Mouse (Mus musculus) bone marrow macrophage, adult 2 months (primary cell): ENCODE measurements around the gene Abca1. TPM values are rescaled to one million over a fixed set of nuclear protein-coding genes. Genes with fewer than 3 reads are reported as not detected.
A peak's percentile ranks its signal among the peaks of the same experiment; 100 is the strongest.

Source experiments
- H3K27ac ChIP-seq: 2 replicates; pipeline ENCODE4 v1.5.1; 2012; ENCODE audit warnings: low read depth, low read length; ENCODE audit not compliant: insufficient read depth
- H3K4me1 ChIP-seq: 2 replicates; pipeline ENCODE4 v1.6.1; 2012; ENCODE audit warnings: low read length; ENCODE audit not compliant: control insufficient read depth, insufficient read depth
- H3K4me3 ChIP-seq: 2 replicates; pipeline ENCODE4 v1.5.1; 2012; ENCODE audit warnings: mild to moderate bottlenecking, low read length, moderate library complexity; ENCODE audit not compliant: insufficient read depth
- CTCF ChIP-seq: IDR thresholded peaks from 2 replicates; pipeline ENCODE4 v1.5.1; 2012; ENCODE audit warnings: low read depth, mild to moderate bottlenecking, low read length, moderate library complexity
- POLR2A ChIP-seq: IDR thresholded peaks from 2 replicates; pipeline ENCODE4 v1.6.1; 2012; ENCODE audit warnings: mild to moderate bottlenecking, low read depth, low read length, borderline replicate concordance
- polyA plus RNA-seq: library from polyadenylated mRNA; stranded (reverse); fragments of >200 nt; gene quantifications from 2 replicates; pipeline ENCODE4 v1.2.4, GENCODE M21; 2012; ENCODE audit not compliant: missing spikeins, insufficient read depth, insufficient read length

Abca1 gene
- polyA plus RNA-seq, 1 experiment: 64.3 TPM

DNA sequence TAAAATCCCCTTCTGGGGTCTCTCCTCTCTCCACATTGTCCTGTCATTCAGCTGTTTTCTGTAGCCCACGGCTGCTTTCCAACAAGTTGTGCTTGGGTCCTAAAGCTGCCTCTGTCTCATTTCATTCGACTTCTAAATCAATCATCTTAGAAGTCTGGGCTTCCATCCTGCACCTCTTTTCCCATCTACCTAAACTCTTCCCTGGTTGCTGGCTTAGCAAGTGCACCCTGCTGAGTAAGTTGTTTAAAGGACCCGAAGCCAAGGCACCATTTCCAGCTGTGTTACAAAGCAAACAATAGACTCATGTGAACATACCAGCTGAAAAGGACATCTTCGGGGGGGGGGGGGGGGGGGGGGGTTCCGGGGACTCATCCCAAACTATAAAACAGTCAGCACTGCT is 7.0 kb downstream of the Abca1 start:
- Histone ChIP-seq H3K4me3 (no peak overlapping the region), H3K4me1 (peaks cover 52% of the 10 kb centered on the region), H3K27ac (no peak overlapping the region)
- no peak for TF ChIP-seq POLR2A

DNA sequence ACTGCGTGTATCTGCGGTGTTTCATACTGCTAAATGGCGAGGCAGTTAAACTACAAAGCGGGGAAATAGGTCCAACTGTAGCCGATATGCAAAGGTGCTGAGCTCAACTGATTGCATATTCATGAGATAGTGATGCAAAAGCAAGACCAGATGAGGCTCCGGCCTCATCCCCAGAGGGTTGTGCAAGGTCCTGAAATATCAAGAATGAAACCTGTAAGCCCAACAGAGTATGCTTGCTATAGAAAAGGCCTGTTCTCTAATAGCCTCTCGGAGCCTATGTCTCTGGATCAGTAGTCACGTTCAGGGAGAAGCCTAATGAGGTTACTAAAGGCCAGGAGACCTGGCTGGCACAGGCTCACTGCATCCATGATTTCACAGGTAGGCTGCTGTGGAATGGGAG is 9.2 kb downstream of the Abca1 start:
- Histone ChIP-seq H3K4me3 (no peak overlapping the region), H3K27ac (no peak overlapping the region), H3K4me1 (peaks cover 63% of the 10 kb centered on the region)
- TF ChIP-seq POLR2A (no peak), CTCF (no peak)

DNA sequence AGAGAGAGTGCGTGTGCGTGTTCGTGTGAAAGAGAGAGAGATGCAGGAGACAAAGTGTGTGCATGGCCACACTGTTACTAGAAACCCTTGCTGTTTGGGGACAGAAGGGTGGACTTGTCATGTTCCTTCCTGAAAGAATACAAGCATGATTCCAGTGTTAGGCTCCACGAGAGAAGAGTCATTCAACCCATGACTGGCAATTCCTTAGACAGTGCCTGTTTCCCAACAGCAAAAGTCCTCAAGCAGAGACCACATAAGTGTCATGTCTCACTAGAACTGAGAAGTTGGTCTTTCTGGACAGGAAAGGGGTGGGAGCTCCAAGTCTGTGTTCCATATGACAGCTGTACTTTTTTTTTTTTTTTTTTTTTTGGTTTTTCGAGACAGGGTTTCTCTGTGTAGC is 10.1 kb downstream of the Abca1 start:
- peak overlapping the region; percentile 21 for H3K27ac ChIP-seq
- TF ChIP-seq CTCF: no peak
- no peak for TF ChIP-seq POLR2A
- no peak overlapping the region for H3K4me3 ChIP-seq
- peaks cover 57% of the 10 kb centered on the region for H3K4me1 ChIP-seq

DNA sequence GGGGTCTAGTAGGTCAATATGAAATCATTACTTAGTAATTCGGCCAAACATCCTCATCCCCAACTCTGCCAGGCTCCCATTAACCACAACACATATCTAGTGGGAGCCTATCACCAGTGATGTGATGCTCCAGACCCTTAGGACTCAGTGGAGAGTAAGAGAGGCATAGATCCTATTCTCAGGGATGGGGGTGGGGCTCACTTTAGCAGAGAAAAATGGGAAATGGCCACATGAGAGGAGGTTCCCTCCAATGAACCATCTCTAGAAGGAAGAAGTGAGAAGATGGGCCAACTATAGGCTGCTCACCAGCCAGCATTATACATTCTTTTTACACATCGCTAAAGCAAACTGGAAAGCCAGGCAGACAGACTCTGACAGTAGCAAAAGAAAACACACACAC is 10.9 kb downstream of the Abca1 start:
- TF ChIP-seq POLR2A (no peak), CTCF (no peak)
- Histone ChIP-seq H3K27ac (peak overlapping the region; percentile 23; the same call in 1 of the 2 replicates), H3K4me3 (no peak overlapping the region), H3K4me1 (peaks cover 55% of the 10 kb centered on the region)

DNA sequence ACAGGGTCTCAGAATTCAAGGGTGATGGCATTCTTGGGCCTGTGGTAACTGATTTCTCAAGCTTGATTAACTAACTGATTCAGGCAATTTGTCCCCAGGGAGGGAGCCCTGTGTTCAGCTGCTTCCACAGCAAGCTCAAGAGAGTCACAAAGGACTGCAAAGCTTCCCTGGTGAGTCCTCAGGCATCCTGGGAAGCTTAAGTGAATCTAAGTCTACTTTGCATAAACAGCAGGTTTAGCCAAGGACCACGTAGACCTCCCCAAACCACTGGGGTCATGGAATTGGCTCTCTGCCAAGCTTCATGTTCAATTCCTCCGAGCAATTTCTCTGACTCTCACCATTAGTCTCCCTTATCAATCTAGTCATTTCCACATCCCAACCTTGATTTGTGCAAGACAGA is 12.2 kb downstream of the Abca1 start:
- no peak for TF ChIP-seq CTCF
- TF ChIP-seq POLR2A: no peak
- no peak overlapping the region for H3K27ac ChIP-seq
- H3K4me1 ChIP-seq: peaks cover 50% of the 10 kb centered on the region
- H3K4me3 ChIP-seq: no peak overlapping the region

DNA sequence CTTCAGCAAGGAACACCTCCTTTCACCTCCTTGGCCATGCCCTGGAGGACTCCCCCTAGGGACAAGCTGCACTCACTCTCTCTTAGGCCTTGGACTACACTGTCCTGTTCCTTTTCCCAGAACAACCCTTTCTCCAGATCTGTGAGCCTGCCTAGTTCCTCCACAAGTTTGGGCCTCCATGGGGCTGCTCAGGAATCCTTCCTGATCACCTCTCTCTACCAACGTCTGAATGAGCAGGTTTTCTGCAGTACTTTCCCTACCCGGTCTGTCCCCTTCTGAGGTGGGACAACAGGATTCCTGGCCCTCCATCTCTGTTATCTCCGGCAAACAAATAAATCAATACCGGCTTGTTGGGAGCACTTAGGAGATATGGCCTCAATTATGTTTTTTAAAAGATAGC is 12.6 kb downstream of the Abca1 start:
- TF ChIP-seq POLR2A (no peak), CTCF (no peak)
- peaks cover 50% of the 10 kb centered on the region for H3K4me1 ChIP-seq
- no peak overlapping the region for H3K27ac ChIP-seq
- H3K4me3 ChIP-seq: no peak overlapping the region

DNA sequence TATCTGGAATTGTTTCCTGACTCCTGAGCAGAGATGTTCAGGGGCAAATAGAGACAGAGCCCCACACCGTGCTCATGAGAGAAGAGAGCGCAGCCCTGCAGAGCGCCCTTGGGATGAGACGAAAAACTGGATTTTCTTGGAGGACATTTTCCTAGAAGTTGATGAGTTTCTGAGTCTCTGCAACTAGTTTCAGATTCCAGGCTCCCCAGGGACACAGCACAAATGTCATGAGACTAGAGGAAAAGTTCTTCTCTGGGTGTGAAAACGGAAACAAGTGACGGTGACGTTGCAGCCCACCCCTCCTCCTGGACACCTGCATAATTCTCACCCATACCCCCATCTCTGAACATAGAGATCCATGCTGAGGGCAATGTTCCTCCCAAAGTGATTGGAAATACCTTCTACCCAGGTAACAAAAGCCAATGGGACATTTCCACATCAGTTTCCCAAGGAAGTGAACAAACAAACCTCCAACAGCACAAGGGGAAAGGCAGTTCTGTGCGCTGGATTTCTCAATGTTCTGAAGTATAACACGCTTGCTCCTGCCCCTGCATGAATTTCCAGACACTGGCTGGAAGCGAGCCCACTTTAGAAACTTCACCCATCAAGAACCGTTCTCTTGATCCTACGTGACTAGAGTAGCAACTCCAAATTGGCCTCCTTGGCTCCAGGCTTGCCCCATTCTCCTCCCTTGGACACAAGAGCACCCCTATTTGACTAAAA is 13.3 kb downstream of the Abca1 start:
- no peak overlapping the region for H3K4me3 ChIP-seq
- no peak for TF ChIP-seq POLR2A
- TF ChIP-seq CTCF: no peak
- peaks cover 47% of the 10 kb centered on the region for H3K4me1 ChIP-seq
- no peak overlapping the region for H3K27ac ChIP-seq

DNA sequence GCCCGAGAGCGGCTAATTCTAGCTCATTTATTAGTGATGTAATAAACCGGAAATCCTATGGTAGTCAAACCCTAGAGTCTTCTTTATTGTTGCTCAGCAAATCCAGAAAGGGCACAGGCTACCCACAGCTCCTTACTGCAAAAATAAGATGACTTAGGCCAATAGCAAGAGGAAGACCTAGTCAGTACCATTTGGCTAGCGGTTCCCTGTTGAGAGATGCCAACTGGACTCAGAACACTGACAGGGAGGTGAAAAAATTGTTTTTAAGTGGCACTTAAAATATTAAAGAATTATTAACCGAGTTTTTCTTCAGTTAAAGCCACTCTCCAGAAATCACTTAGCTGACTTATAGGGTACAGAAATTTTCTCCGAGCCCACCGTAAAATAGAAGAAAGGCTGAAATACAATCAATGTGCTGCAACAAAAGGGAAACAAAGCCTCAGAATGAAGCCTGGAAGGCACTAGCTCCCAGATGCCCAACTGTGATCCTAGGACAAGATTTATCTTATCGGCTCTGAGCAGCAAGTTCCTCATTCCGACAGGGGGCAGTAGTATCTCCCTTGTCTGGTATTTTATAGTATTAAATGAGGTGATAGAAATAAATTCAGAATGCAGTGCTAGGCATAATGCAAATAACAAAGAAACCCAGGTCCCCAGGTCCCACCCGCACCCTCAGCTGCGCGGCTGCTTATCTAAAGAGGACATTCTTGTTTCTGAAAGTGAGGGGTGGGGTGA is 14.1 kb downstream of the Abca1 start:
- Histone ChIP-seq H3K4me1 (peaks cover 39% of the 10 kb centered on the region), H3K27ac (no peak overlapping the region), H3K4me3 (no peak overlapping the region)
- no peak for TF ChIP-seq POLR2A
- no peak for TF ChIP-seq CTCF

DNA sequence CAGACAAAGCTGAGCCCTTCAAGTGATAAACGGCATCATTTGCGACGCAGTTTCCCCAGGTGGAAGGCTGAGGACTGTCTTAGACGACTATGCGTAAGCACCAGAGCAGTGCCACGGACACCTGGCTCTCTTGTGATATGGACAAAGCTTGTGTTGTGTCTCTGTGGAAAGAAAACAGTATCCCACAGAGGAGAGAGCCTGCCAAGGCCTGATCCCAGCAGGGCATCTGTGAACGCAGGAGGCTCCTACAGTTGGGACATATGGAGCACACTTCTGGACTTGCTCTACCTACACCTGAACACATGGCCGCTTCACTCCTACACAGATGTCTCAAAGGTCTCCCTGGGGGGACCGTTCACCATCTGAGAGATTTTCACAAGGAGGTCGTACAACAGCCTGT is 15.1 kb downstream of the Abca1 start:
- Histone ChIP-seq H3K4me3 (no peak overlapping the region), H3K4me1 (peaks cover 32% of the 10 kb centered on the region), H3K27ac (no peak overlapping the region)
- TF ChIP-seq CTCF (no peak), POLR2A (no peak)

DNA sequence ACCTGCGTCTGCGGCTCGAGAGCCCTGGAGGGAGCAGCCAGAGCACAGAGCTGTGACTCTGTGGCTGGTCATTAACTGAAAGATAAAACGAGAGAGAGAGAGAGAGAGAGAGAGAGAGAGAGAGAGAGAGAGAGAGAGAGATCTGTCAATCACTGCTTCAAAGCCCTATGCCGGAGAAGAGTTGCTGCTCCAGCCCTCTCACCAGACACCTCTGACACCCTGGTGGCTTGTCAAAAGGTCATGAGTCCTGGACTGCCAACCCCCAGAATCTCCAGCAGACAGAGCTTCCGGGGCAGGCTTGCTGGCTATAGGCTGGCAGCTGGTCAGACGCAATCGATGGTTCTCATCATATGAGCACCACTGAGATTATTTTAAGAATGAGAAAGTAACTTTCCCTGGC is 15.7 kb downstream of the Abca1 start:
- Histone ChIP-seq H3K4me3 (no peak overlapping the region), H3K4me1 (peaks cover 29% of the 10 kb centered on the region), H3K27ac (no peak overlapping the region)
- TF ChIP-seq CTCF (no peak), POLR2A (no peak)

DNA sequence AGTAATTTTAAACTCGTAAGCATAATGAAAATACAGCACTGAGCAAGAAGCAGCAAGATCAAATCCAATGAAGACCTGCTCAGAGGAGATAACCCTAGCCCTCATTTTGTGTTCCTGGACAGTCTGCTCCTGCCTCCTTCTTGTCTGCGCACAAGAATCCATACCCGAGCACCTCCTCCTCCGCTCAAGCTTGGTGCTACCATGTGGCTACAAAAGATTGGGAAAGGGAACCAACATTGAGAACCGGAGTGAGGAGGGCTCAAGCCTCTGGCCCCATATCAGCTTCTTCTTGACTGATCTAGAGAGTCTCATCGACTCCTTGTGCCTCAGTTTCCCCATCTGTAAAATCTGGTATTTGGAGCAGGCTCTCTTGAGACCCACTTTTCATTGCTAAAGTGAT is 19.0 kb downstream of the Abca1 start:
- Histone ChIP-seq H3K4me3 (no peak overlapping the region), H3K4me1 (0 out of 2 replicates have a peak, but pooled peaks cover 5% of the 10 kb centered on the region), H3K27ac (no peak overlapping the region)
- TF ChIP-seq CTCF: no peak
- TF ChIP-seq POLR2A: no peak
